Mouse (Mus musculus): ENCODE results near the gene Tmem63c.

DNA sequence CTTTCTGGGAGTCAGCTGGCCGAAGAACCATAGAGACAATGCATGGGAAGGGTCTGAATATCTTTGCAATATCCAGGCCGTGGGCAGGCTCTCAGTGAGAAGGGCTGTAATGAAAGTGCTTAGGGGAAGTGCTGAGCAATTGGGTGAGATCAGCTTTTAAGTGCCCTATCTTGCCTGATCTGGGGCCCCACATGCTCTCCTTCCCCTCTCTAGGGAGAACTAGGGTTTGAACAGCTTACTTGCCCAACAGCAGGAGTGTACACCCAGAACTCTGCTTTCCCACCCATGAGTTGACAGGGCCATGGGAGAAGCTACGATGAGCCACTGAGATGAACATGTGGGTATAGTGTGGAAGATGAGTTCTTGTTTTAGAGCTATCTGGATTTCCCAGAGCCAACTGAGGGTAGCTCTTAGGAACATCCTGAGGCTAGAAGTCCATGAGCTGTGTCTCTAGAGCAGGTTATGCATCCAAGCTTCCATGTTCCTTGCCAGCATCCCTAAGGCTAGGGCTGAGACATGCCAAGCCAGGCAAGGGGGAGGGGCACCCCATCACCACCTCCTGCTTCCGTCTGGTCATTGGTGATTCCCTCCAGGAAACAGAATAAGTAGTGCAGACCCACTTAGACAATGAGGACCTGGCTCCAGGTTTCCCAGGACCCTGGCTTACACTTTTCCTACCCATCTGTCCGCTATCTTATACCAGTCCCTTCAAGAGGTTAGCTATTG, 8.3 kb downstream of the Tmem63c start:
- TF ChIP-seq CTCF (IDR thresholded peaks at IDR 0.05) (no peak), POLR2A (IDR thresholded peaks at IDR 0.05; ENCODE audit: insufficient read depth, low read depth, low read length) (no peak)

Data from heart, adult 2 months (tissue).